Mouse (Mus musculus): ENCODE results near the gene 4931422A03Rik. TPM values are rescaled to one million over a fixed set of nuclear protein-coding genes. Genes with fewer than 3 reads are reported as not detected.
"Not testable (repeated sequence)": the region's sequence is repeated elsewhere in the genome, so short reads cannot be mapped to it uniquely, and the experiment has no call there.

4931422A03Rik gene
- polyA plus RNA-seq, 1 experiment: not detected

DNA sequence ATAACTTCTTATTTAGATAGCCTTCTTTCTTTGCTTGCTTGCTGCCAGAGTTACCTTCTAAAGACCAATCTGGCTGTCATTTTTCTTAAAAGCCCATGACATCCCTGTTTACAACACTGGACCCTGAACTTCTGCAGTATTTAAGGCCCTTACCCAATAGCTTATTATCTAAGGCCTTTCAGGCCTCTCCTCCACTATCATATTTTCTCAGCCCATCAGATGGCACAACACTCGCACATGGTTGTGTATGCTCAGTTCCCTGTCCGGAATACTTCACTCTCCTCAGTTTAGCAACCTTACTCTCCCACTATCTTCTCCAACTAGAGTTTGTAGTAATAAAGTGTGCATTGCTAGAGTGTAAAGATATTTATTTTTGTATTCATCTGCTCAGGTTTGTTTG lies 913 bp upstream of the 4931422A03Rik start:
- TF ChIP-seq POLR2A (IDR thresholded peaks at IDR 0.05; ENCODE audit: control insufficient read depth, extremely low read depth, insufficient read depth, low read length, poor library complexity): no peak
- no peak for TF ChIP-seq CTCF (IDR thresholded peaks at IDR 0.05; ENCODE audit: borderline replicate concordance, control insufficient read depth, extremely low read depth, insufficient read depth, low read length, poor library complexity)
- H3K27me3 ChIP-seq (ENCODE audit: control insufficient read depth, insufficient read depth, low read length): no peaks in the 10 kb centered on the region
- peaks cover 3% of the 10 kb centered on the region for H3K4me1 ChIP-seq (replicated peaks; ENCODE audit: control insufficient read depth, insufficient read depth, low read length)
- DNase-seq: no peak
- H3K36me3 ChIP-seq (ENCODE audit: control insufficient read depth, insufficient read depth, low read length): peaks cover 14% of the 10 kb centered on the region
- 69% methylated on average over 2 of the region's 2 CpGs for WGBS
- H3K27ac ChIP-seq (ENCODE audit: control insufficient read depth, insufficient read depth, low read length): no peak overlapping the region
- no peak overlapping the region for H3K4me3 ChIP-seq (ENCODE audit: control insufficient read depth, insufficient read depth, low read length)

DNA sequence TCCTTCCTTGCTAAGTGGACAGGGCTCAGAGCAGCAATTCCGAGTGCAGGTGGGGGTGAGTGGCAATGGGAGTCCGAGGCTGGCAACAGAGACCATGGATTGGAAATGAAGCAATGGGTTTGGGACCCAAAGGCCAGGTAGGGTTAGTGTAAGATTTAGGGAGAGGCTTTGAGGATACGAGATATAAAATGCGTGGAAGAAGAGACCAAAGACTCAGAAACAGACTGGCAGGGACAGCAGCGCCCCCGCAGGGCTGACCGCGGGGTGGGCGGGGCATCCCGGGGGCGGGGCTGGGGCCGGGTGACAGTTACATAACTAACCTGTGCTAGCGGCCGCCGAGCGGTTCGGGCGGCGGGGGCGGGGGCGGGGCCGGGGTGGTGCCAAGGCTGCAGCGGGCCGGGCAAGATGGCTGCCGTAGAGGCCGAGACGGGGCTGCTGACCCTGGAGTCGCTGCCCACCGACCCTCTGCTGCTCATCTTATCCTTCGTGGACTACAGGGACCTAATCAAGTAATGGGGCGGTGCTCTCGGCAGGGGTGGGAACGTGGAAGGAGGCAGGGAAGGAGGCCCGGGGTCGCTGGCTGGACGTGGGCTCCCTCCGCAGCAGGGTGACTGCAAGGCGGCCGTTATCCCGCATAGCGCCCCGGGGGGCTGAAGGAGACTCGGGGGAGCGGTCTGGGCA lies 563 bp downstream of the 4931422A03Rik start, which contains the start of gene Fbxo3:
Gene Fbxo3 (plus strand): TSS at position 264 of the 681 bp plus-strand sequence.
- no peak within 1 kb of the TSS for H3K27ac ChIP-seq (ENCODE audit: control insufficient read depth, insufficient read depth, low read length)
- 2% methylated on average over 44 of the region's 44 CpGs for WGBS
- TF ChIP-seq POLR2A (IDR thresholded peaks at IDR 0.05; ENCODE audit: control insufficient read depth, extremely low read depth, insufficient read depth, low read length, poor library complexity) (no peak; the same call in 1 of the 2 replicates), CTCF (IDR thresholded peaks at IDR 0.05; ENCODE audit: borderline replicate concordance, control insufficient read depth, extremely low read depth, insufficient read depth, low read length, poor library complexity) (no peak)
- H3K4me3 ChIP-seq (ENCODE audit: control insufficient read depth, insufficient read depth, low read length): peak within 1 kb of the TSS; percentile 83
- DNase-seq: peak; percentile 88
- no peaks in the 10 kb centered on the region for H3K27me3 ChIP-seq (ENCODE audit: control insufficient read depth, insufficient read depth, low read length)
- H3K4me1 ChIP-seq (replicated peaks; ENCODE audit: control insufficient read depth, insufficient read depth, low read length): peaks cover 3% of the 10 kb centered on the region
- 0 out of 2 replicates have a peak, but pooled peaks cover 5% of the 10 kb centered on the region for H3K36me3 ChIP-seq (ENCODE audit: control insufficient read depth, insufficient read depth, low read length)

DNA sequence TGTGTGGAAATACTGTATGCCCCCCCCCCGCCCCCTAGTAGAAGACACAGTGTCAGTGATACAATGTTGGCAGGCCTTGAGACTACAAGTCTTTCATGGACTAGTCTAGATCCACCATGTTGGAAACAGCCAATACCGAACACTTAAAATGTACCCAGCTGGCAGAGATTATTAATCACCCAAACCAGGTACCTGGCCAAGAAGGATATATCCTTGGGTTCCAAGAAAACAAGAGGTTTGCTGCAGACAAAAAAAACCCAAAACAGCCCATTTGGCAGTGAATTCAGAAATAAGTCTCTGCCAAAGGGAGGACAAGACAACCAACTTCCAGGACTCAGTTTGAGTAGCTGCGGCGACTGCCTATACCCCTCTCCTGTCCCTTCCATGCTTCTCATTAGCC lies 3.5 kb downstream of the 4931422A03Rik start:
- DNase-seq: no peak
- H3K4me1 ChIP-seq (replicated peaks; ENCODE audit: control insufficient read depth, insufficient read depth, low read length): peaks cover 3% of the 10 kb centered on the region
- H3K27ac ChIP-seq (ENCODE audit: control insufficient read depth, insufficient read depth, low read length): no peak overlapping the region
- H3K27me3 ChIP-seq (ENCODE audit: control insufficient read depth, insufficient read depth, low read length): no peaks in the 10 kb centered on the region
- no peaks in the 10 kb centered on the region for H3K36me3 ChIP-seq (ENCODE audit: control insufficient read depth, insufficient read depth, low read length)
- TF ChIP-seq CTCF (IDR thresholded peaks at IDR 0.05; ENCODE audit: borderline replicate concordance, control insufficient read depth, extremely low read depth, insufficient read depth, low read length, poor library complexity): no peak
- TF ChIP-seq POLR2A (IDR thresholded peaks at IDR 0.05; ENCODE audit: control insufficient read depth, extremely low read depth, insufficient read depth, low read length, poor library complexity): no peak
- no peak overlapping the region for H3K4me3 ChIP-seq (ENCODE audit: control insufficient read depth, insufficient read depth, low read length)
- WGBS: 99% methylated on average over 4 of the region's 4 CpGs

DNA sequence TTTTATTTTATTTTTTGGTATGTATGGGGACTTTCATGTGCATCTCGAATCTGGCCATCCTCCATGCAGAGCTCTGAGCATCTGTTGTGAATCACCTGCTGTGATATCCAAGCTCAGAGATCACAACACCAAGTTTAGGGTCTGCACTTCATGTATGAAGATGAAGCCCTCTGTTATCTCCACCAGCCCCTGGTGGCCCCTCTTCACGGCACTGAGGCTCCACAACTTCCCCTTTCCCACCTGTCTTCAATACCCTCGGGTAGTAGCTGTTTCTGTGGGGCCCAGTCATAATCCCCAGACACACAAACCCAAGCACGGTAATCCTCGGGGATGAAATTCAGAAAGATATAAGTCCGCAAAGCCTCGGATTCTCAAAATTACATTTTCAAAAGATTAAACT lies 5.1 kb downstream of the 4931422A03Rik start:
- H3K4me3 ChIP-seq (ENCODE audit: control insufficient read depth, insufficient read depth, low read length): no peak overlapping the region
- TF ChIP-seq CTCF (IDR thresholded peaks at IDR 0.05; ENCODE audit: borderline replicate concordance, control insufficient read depth, extremely low read depth, insufficient read depth, low read length, poor library complexity) (no peak), POLR2A (IDR thresholded peaks at IDR 0.05; ENCODE audit: control insufficient read depth, extremely low read depth, insufficient read depth, low read length, poor library complexity) (no peak)

DNA sequence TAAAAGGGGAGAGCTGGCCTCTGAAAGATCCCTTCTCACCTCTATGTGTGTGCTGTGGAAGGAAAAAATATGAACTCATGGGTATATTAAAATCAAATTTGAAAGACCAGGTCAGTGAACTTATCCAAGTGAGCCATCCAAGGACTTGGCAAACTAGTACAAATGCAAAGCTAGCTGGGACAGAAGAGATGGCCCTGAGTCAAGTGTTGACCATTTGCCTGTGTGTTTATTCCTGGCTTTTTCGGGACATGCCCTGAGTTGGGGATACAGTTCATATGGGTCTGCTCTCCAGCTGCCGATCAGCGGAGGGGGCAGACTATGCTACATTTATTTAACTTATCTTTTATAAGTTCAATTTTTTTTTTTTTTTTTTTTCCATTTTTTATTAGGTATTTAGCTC lies 19.3 kb downstream of the 4931422A03Rik start:
- not testable (repeated sequence) for H3K27ac ChIP-seq (ENCODE audit: control insufficient read depth, insufficient read depth, low read length); H3K4me1 ChIP-seq (replicated peaks; ENCODE audit: control insufficient read depth, insufficient read depth, low read length); H3K36me3 ChIP-seq (ENCODE audit: control insufficient read depth, insufficient read depth, low read length); DNase-seq; H3K27me3 ChIP-seq (ENCODE audit: control insufficient read depth, insufficient read depth, low read length); H3K4me3 ChIP-seq (ENCODE audit: control insufficient read depth, insufficient read depth, low read length)
- WGBS: 99% methylated on average over 3 of the region's 3 CpGs

More for the DNA sequence above, 5.1 kb downstream of the 4931422A03Rik start:
- 61% methylated on average over 7 of the region's 7 CpGs for whole genome bisulfite sequencing
- Histone ChIP-seq H3K4me1 (replicated peaks; ENCODE audit: control insufficient read depth, insufficient read depth, low read length) (peaks cover 3% of the 10 kb centered on the region), H3K27ac (ENCODE audit: control insufficient read depth, insufficient read depth, low read length) (no peak overlapping the region), H3K27me3 (ENCODE audit: control insufficient read depth, insufficient read depth, low read length) (no peaks in the 10 kb centered on the region), H3K36me3 (ENCODE audit: control insufficient read depth, insufficient read depth, low read length) (no peaks in the 10 kb centered on the region)
- no peak for DNase-seq

DNA sequence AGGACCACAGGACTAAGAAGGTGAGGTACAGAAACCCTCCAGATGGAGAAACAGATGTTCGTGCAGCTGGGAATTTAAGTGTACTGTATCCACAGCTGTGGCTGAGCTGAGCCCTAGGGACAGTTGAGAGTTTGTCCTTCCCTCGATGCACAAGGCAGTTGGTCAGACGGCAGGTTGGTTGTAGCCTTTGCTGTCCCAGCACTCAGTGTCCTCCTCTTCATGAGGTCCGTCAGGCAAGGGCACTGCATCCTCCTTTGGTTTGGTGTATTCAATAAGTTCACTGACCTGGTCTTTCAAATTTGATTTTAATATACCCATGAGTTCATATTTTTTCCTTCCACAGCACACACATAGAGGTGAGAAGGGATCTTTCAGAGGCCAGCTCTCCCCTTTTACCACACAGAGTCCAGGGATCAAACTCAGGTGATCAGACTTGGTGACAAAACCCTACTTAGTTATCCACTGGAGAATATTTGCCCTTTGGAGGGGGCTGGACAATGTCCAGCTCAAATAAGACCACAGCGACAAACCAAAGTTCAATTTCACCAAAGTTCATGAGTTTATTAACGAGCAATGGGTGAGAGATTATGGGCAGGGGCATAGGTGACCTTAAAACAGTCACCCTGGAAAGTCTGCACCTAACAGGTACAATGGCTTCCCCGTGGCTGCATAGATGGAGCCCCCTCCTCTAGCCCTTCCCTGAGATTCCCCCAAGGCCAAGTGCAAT lies 20.2 kb downstream of the 4931422A03Rik start:
- TF ChIP-seq POLR2A (IDR thresholded peaks at IDR 0.05; ENCODE audit: control insufficient read depth, extremely low read depth, insufficient read depth, low read length, poor library complexity) (no peak), CTCF (IDR thresholded peaks at IDR 0.05; ENCODE audit: borderline replicate concordance, control insufficient read depth, extremely low read depth, insufficient read depth, low read length, poor library complexity) (no peak)
- no peak overlapping the region for H3K27ac ChIP-seq (ENCODE audit: control insufficient read depth, insufficient read depth, low read length)
- no peaks in the 10 kb centered on the region for H3K27me3 ChIP-seq (ENCODE audit: control insufficient read depth, insufficient read depth, low read length)
- H3K36me3 ChIP-seq (ENCODE audit: control insufficient read depth, insufficient read depth, low read length): no peaks in the 10 kb centered on the region
- H3K4me1 ChIP-seq (replicated peaks; ENCODE audit: control insufficient read depth, insufficient read depth, low read length): no peaks in the 10 kb centered on the region
- no peak overlapping the region for H3K4me3 ChIP-seq (ENCODE audit: control insufficient read depth, insufficient read depth, low read length)
- WGBS: 90% methylated on average over 7 of the region's 7 CpGs
- no peak for DNase-seq
